In the genomic region with DNA sequence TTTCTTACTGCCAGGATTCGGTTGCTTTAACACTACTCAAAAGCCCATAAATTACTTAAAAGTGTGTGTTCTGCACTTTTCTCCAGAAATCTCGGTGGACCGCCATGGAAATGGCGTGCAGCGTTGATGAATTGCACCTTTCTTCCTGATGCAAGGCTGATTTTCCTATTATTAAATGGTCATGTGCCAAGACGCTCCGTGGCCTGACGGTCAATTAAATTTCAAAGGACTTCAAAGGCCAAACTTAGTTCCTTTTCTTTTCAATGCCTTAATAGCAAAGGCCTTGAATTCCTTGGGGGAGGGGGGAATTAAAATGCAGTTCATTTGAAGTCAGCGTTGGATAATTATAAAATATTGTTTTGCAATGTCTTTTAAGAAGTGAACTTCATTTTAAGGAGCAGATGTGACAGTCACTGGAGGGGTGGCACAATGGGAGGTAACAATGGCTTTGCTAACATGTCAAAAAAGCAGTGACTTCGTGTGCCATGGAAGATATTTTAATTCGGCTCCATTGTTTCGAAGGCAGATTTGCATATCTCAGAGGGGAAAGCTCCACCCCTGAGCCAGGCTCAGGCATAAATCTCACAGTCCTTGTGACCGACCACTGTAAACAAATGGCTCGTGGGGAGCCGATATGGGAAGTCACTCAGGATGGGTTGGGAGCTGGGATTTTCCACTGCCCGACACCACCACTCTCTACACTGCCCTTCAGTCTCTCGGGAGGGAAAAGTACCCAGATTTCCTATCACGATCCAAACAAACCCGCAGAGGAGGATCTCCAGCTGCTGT, we compare ENCODE assay signal across 8 mouse cellular contexts. TPM values are rescaled to one million over a fixed set of nuclear protein-coding genes. Genes with fewer than 3 reads are reported as not detected.
DNase-seq lines count a peak whose midpoint lies in the region; ATAC-seq lines count a peak whose summit lies in the region.
"Had no signal": no experiment of that assay in that cellular context is flagged by ENCODE, and none has a peak within 500 bp of the region (broad histone marks: within the 10 kb centered on the region; RNA-seq: fewer than 3 reads in every experiment).

No protein-coding gene starts in this region.

- no peaks in the 10 kb centered on the region for H3K36me3 ChIP-seq in forebrain, embryonic 16.5 days (ENCODE audit: control insufficient read depth, insufficient read depth)
- H3K36me3 ChIP-seq: embryonic facial prominence, embryonic 12.5 days had no signal

- H3K27ac ChIP-seq in forebrain, embryonic 16.5 days (ENCODE audit: low read length), result peak overlapping the region; percentile 38; the same call in 1 of the 2 replicates
- H3K27ac ChIP-seq: embryonic facial prominence, embryonic 12.5 days had no signal

- H3K9ac ChIP-seq in forebrain, embryonic 16.5 days (replicated peaks; ENCODE audit: low read depth, low read length), result 0 out of 2 replicates have a peak overlapping the region, but pooled peaks have one; percentile 10
- H3K9ac ChIP-seq: embryonic facial prominence, embryonic 12.5 days had no signal

- peak; percentile 16 for DNase-seq in lung, postnatal 10 days
- DNase-seq in lung, postnatal 36 days, result no peak
- DNase-seq in kidney, postnatal 14 days, result peak; percentile 54
- no peak for DNase-seq in ovary, adult 18-20 months (ENCODE audit: low spot score)
- no peak for DNase-seq in adipocyte (ENCODE audit: low spot score)
- DNase-seq in left cerebral cortex, adult 11 months (ENCODE audit: low spot score), result no peak

- ATAC-seq in forebrain, embryonic 16.5 days, result peak; percentile 78

- H3K4me1 ChIP-seq in forebrain, embryonic 16.5 days (replicated peaks; ENCODE audit: control insufficient read depth, insufficient read depth, low read length), result peaks cover 8% of the 10 kb centered on the region
- H3K4me1 ChIP-seq: embryonic facial prominence, embryonic 12.5 days had no signal

- H3K4me3 ChIP-seq in forebrain, embryonic 16.5 days (replicated peaks; ENCODE audit: low read length), result no peak overlapping the region
- H3K4me3 ChIP-seq: embryonic facial prominence, embryonic 12.5 days had no signal

- 6% methylated on average over 19 of the region's 19 CpGs for WGBS in forebrain, embryonic 16.5 days

- H3K4me2 ChIP-seq in forebrain, embryonic 16.5 days (ENCODE audit: low read length), result peak overlapping the region; percentile 27
- H3K4me2 ChIP-seq: embryonic facial prominence, embryonic 12.5 days had no signal

- H3K27me3 ChIP-seq in forebrain, embryonic 16.5 days (replicated peaks; ENCODE audit: control insufficient read depth, insufficient read depth, low read length), result no peaks in the 10 kb centered on the region
- H3K27me3 ChIP-seq: embryonic facial prominence, embryonic 12.5 days had no signal

- H3K9me3 ChIP-seq in forebrain, embryonic 16.5 days (ENCODE audit: control insufficient read depth, low read length), result no peaks in the 10 kb centered on the region
- H3K9me3 ChIP-seq: embryonic facial prominence, embryonic 12.5 days had no signal

RNA-seq across cellular contexts. Expression of a gene that starts 27.6 kb away (rescaled TPM):
- 5.4 and 6.0 TPM in 2 replicates for polyA plus RNA-seq in forebrain, embryonic 16.5 days (2015; fragmentation: Nextera tagmentation; extraction: Ambion mirVana)

Comparison
In these comparisons a context has a peak if more than half of its experiments do, and no peak if none do; other contexts are left out.
1. DNase-seq: peak in lung, postnatal 10 days (single experiment) and kidney, postnatal 14 days (single experiment); none in lung, postnatal 36 days (single experiment), ovary, adult 18-20 months (single experiment), adipocyte (single experiment) and left cerebral cortex, adult 11 months (single experiment).